Mouse (Mus musculus) neural tube, embryonic 13.5 days (tissue): ENCODE data around the gene Ttll7. TPM values are rescaled to one million over a fixed set of nuclear protein-coding genes. Genes with fewer than 3 reads are reported as not detected.
A peak's percentile ranks its signal among the peaks of the same experiment; 100 is the strongest.

Source experiments
- ATAC-seq: fragments of 200-750 bp; cut with Nextera tagmentation; 2 replicates; pipeline ENCODE4 v1.8.0; 2017; ENCODE audit warnings: low read depth, mild to moderate bottlenecking, moderate TSS enrichment, moderate library complexity
- H3K27ac ChIP-seq: fragments of 300-500 bp; sonication (generic); replicated peaks from 2 replicates; pipeline ENCODE4 v1.5.1; 2015; ENCODE audit warnings: moderate library complexity, mild to moderate bottlenecking, inconsistent platforms
- H3K27me3 ChIP-seq: fragments of 300-500 bp; sonication (generic); 2 replicates; pipeline ENCODE4 v1.6.1; 2015; ENCODE audit warnings: mild to moderate bottlenecking, inconsistent platforms
- H3K36me3 ChIP-seq: fragments of 300-500 bp; sonication (generic); 2 replicates; pipeline ENCODE4 v1.6.1; 2015; ENCODE audit warnings: mild to moderate bottlenecking, inconsistent platforms
- H3K4me1 ChIP-seq: fragments of 300-500 bp; sonication (generic); replicated peaks from 2 replicates; pipeline ENCODE4 v1.6.1; 2015; ENCODE audit warnings: inconsistent platforms
- H3K4me2 ChIP-seq: fragments of 300-500 bp; sonication (generic); 2 replicates; pipeline ENCODE4 v1.6.1; 2015; ENCODE audit warnings: inconsistent platforms, mild to moderate bottlenecking, moderate library complexity
- H3K4me3 ChIP-seq: fragments of 300-500 bp; sonication (generic); 2 replicates; pipeline ENCODE4 v1.5.1; 2015; ENCODE audit warnings: mild to moderate bottlenecking, inconsistent platforms
- H3K9ac ChIP-seq: fragments of 300-500 bp; sonication (generic); 2 replicates; pipeline ENCODE4 v1.6.1; 2015; ENCODE audit warnings: moderate library complexity, mild to moderate bottlenecking, inconsistent platforms
- H3K9me3 ChIP-seq: fragments of 300-500 bp; sonication (generic); 2 replicates; pipeline ENCODE4 v1.6.1; 2016; ENCODE audit warnings: inconsistent platforms
- WGBS: fragments of 180-500 bp; shearing (Covaris S2); methylation state at CpG from one replicate; pipeline ENCODE4 v1.1.7; 2015; 5-methylcytosine and 5-hydroxymethylcytosine counted together
- polyA plus RNA-seq: library from polyadenylated mRNA; unstranded; fragments of >200 nt; fragmentation: Nextera tagmentation; extraction: Ambion mirVana; gene quantifications from 2 replicates; pipeline ENCODE4 v1.2.1, GENCODE M21; 2015

Ttll7 gene
- polyA plus RNA-seq, 1 experiment from 2014 or later = 20.8 TPM

DNA sequence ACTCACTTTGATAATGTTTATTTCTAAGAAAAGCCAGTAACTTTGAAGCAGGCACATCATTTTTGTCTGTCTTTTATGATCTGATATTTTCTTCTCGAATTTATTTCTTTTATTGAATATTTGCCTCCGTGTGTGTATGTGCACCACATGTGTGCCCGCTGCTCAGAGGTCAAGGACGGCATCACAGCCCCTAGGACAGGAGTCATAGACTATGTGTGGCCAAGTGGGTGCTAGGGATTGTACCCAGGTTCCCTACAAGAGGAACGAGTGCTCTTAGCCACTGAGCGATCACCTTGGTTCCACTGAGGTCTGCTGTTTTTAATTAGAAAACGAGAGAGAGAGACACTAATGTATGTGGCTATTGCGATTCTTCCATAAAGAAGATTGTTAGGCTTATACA lies 94.5 kb downstream of the Ttll7 start:
- 81% methylated on average over 8 of the region's 8 CpGs for WGBS
- H3K9me3 ChIP-seq = no peaks in the 10 kb centered on the region
- no peaks in the 10 kb centered on the region for H3K27me3 ChIP-seq
- no peak overlapping the region for H3K4me2 ChIP-seq
- H3K27ac ChIP-seq = no peak overlapping the region
- no peaks in the 10 kb centered on the region for H3K4me1 ChIP-seq
- H3K9ac ChIP-seq = no peak overlapping the region
- ATAC-seq = no peak
- H3K4me3 ChIP-seq = no peak overlapping the region
- H3K36me3 ChIP-seq = peaks cover 8% of the 10 kb centered on the region; the same call in 1 of the 2 replicates

DNA sequence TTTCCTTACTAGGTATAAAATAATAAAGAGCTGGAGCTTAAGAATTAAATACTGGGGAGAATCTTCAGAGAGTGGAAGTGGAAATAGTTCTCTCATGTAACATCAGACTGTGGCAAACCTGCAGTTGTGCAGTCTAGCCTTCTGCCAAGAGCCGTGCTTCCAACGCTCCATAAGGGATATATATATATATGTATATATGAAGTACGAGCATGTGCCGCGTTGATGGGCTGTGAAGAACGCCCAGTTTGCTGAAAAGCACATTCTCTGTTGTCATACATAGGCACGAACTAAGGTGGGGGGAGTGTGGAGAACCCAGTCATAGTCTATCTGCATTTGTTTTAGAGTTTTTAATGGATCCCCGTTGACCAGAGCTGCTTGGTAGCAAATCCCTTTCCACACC lies 104.6 kb downstream of the Ttll7 start:
- no peak for ATAC-seq
- no peaks in the 10 kb centered on the region for H3K27me3 ChIP-seq
- H3K27ac ChIP-seq = no peak overlapping the region
- H3K36me3 ChIP-seq = 0 out of 2 replicates have a peak, but pooled peaks cover under 1% of the 10 kb centered on the region
- H3K9me3 ChIP-seq = no peaks in the 10 kb centered on the region
- peaks cover 9% of the 10 kb centered on the region; the same call in 1 of the 2 replicates for H3K4me1 ChIP-seq
- no peak overlapping the region for H3K4me3 ChIP-seq
- 79% methylated on average over 8 of the region's 8 CpGs for WGBS
- peak overlapping the region; percentile 4; the same call in 1 of the 2 replicates for H3K4me2 ChIP-seq
- H3K9ac ChIP-seq = no peak overlapping the region

DNA sequence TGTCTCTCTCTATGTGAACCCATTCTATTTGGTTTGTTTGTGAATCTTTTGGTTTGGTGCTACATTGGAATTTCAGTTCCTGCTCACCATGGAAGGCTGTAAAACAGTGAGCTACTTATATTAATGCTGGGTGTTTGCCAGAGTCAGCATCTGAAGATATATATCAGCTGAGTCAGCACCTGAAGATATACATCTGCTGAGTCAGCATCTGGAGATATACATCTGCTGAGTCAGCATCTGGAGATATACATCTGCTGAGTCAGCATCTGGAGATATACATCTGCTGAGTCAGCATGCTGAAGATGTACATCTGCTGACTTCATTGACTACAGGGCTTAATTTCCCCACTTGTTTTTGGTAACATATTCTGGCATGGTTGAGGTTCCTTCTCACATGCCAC lies 110.7 kb downstream of the Ttll7 start:
- Histone ChIP-seq H3K4me1 (peaks cover 2% of the 10 kb centered on the region; the same call in 1 of the 2 replicates), H3K27me3 (no peaks in the 10 kb centered on the region), H3K4me3 (no peak overlapping the region), H3K4me2 (no peak overlapping the region), H3K9me3 (no peaks in the 10 kb centered on the region), H3K9ac (no peak overlapping the region), H3K36me3 (peaks cover 13% of the 10 kb centered on the region), H3K27ac (no peak overlapping the region)
- no peak for ATAC-seq

DNA sequence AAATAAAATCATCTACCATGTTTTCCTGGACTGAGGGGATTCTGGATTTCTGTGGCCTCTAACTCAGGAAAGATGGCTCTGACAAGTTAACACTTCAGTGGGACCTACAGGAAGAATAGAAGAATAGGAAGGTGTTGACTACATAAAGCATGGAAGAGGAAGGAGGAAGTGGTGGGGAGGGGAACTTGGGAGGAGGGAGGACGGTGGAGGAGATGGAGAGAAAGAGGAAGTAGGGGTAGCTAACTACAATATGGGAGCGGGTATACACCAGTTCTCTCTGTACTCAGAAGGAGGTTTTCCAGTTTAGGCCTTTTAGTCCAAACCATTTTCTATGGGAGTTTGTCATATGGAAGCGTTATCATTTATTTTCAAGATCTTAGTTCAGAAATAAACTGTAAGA lies 112.2 kb downstream of the Ttll7 start:
- no peaks in the 10 kb centered on the region for H3K9me3 ChIP-seq
- H3K4me1 ChIP-seq = peaks cover 3% of the 10 kb centered on the region; the same call in 1 of the 2 replicates
- no peak overlapping the region for H3K9ac ChIP-seq
- WGBS = 89% methylated on average over 3 of the region's 3 CpGs
- peaks cover 24% of the 10 kb centered on the region for H3K36me3 ChIP-seq
- no peak overlapping the region for H3K4me3 ChIP-seq
- no peak overlapping the region for H3K4me2 ChIP-seq
- no peak; the same call in 1 of the 2 replicates for ATAC-seq
- no peaks in the 10 kb centered on the region for H3K27me3 ChIP-seq
- no peak overlapping the region for H3K27ac ChIP-seq

DNA sequence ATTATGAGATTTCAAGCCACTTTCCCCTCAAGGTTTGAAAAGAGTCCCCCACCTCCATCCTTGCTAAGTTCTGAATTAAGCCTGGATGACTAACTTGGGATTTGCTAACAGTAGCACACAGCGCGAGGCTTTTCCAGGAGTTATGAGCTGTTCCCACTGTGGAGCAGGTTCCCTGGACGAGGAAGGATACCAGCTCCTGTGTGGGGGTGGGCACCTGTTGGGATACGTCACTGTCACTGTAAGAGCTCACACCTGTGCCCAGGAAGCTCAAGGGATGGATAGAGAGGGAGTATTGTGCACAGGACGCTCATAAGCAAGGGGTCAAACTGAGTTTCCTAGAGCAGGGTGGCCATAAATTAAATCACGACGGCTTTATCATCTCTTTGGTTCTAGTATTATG lies 115.1 kb downstream of the Ttll7 start:
- Histone ChIP-seq H3K36me3 (peaks cover 25% of the 10 kb centered on the region), H3K9ac (no peak overlapping the region), H3K27ac (no peak overlapping the region), H3K4me3 (no peak overlapping the region), H3K4me2 (no peak overlapping the region), H3K4me1 (peaks cover 3% of the 10 kb centered on the region; the same call in 1 of the 2 replicates), H3K27me3 (no peaks in the 10 kb centered on the region), H3K9me3 (no peaks in the 10 kb centered on the region)
- WGBS = 58% methylated on average over 7 of the region's 7 CpGs
- no peak for ATAC-seq

DNA sequence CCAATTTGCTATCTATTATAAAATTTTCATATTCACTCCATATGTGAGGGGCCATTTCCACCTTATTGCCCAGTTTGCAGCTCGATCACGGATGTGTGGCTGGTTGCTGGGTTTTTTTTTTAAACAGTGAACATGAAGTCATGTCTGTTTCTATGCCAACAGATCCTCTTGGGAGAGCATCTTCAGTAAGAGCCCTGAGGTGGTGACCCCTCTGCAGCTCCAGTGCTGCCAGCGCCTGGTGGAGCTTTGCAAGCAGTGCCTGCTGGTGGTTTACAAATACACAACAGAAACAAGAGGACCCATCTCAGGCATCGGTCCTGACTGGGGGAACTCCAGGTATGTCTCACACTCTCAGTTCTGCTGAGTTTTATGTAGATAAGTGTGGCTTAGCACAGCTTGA lies 115.7 kb downstream of the Ttll7 start:
- Histone ChIP-seq H3K4me1 (peaks cover 3% of the 10 kb centered on the region; the same call in 1 of the 2 replicates), H3K27me3 (no peaks in the 10 kb centered on the region), H3K9me3 (no peaks in the 10 kb centered on the region), H3K36me3 (peaks cover 21% of the 10 kb centered on the region), H3K4me2 (no peak overlapping the region), H3K4me3 (no peak overlapping the region), H3K9ac (no peak overlapping the region), H3K27ac (no peak overlapping the region)
- ATAC-seq = no peak
- WGBS = 54% methylated on average over 4 of the region's 4 CpGs

DNA sequence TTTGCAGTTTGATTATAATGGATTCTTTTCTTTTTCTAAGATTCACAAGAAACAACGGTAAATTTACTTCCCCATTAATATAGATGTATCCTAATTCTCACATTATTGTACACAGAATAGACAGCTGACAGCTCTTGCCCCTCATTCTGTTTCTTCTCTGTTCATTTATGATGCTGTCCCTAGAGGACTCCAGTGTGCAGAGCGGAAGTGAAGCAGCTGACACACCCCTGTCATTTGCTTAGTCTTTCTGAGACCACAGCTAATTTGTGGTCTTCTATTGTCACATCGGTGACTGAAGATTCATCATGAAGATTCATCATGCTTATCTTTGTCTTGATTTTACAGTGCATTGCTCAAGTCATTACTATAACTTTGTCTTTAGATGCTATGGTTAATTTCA lies 126.1 kb downstream of the Ttll7 start:
- Histone ChIP-seq H3K9ac (no peak overlapping the region), H3K9me3 (no peaks in the 10 kb centered on the region), H3K36me3 (peaks cover 4% of the 10 kb centered on the region; the same call in 1 of the 2 replicates), H3K4me2 (no peak overlapping the region), H3K27me3 (no peaks in the 10 kb centered on the region), H3K4me3 (no peak overlapping the region), H3K4me1 (0 out of 2 replicates have a peak, but pooled peaks cover 2% of the 10 kb centered on the region), H3K27ac (no peak overlapping the region)
- no peak for ATAC-seq
- 42% methylated on average over 3 of the region's 3 CpGs for WGBS

DNA sequence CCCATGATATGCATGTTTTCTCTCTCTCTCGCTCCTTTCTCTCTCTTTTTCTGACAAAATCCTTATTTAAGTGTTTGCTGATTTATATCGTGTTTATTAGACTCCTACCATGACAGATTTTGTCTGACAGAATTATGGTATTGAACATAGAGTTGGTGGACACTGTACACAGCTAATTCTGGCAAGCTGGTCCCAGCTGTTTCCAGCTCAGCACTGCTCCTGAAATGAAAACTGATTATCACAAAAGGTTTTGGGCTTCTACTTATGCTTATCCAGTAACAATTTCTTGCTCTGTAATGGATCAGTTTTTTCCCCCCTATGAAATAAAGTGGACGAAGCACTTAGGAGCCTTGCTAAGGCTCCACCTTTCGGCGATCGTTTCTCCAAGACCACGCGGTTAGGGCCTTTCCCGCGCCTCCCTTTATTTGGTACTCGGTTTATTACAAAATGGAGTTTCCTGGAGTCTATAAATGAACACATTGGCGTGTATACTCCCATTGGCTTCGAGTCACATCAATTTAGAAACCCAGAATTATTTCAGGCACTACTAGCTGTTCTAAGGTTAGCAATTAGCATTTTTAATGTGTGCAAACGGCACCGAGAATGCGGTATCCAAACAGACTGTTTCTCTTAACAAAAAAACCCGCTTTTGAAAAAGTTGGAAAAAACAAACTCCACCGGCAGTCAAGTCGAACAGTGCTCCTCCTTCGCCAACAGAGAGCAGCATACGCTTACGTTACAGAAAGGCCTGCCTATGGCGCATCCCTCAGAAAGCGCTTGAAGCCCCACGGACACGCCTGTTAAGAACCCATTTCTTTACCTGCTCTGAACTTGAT lies 141.9 kb downstream of the Ttll7 start:
- 23% methylated on average over 26 of the region's 26 CpGs for WGBS
- Histone ChIP-seq H3K4me1 (peaks cover 5% of the 10 kb centered on the region; the same call in 1 of the 2 replicates), H3K4me3 (no peak overlapping the region), H3K27me3 (no peaks in the 10 kb centered on the region), H3K36me3 (no peaks in the 10 kb centered on the region), H3K9ac (no peak overlapping the region), H3K27ac (no peak overlapping the region), H3K9me3 (no peaks in the 10 kb centered on the region), H3K4me2 (peak overlapping the region; percentile 40)
- ATAC-seq = peak; percentile 84

DNA sequence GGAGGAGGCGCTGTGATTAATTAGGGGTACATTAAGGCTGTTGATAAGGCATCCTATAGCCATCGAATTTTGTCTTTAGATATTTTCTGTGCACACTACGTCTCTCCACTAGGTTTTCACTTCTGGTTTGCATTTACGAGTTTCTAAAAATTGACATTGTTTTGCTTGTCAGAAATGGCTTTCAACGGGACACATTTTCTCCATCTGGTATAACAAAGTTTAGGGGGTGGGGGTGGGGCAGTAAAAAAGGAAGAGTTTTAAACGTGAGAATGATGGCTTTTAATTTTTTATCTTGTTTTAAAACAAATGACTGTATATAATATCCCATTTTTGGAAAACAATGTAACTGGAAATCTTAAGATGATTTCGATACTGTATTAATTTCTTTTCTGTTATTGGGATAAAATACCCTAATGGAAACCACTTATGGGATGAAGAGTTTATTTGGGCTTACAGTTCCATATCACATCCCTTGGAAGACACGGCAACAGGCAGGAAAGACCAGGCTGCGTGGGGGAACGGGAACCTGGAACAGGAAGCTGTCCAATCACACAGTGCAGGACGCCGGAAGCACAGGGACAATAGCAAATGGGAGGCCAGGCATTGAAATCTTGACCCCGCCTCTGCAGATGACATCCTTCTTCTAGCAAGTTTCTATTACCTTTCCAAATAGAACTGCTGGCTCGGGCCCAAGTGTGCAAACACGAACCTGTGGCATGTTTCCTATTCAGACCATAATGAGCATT lies 142.7 kb downstream of the Ttll7 start:
- Histone ChIP-seq H3K9me3 (no peaks in the 10 kb centered on the region), H3K4me2 (peak overlapping the region; percentile 40), H3K36me3 (no peaks in the 10 kb centered on the region), H3K4me3 (no peak overlapping the region), H3K27me3 (no peaks in the 10 kb centered on the region), H3K27ac (no peak overlapping the region), H3K4me1 (peaks cover 5% of the 10 kb centered on the region; the same call in 1 of the 2 replicates), H3K9ac (no peak overlapping the region)
- ATAC-seq = no peak
- 68% methylated on average over 15 of the region's 15 CpGs for WGBS

DNA sequence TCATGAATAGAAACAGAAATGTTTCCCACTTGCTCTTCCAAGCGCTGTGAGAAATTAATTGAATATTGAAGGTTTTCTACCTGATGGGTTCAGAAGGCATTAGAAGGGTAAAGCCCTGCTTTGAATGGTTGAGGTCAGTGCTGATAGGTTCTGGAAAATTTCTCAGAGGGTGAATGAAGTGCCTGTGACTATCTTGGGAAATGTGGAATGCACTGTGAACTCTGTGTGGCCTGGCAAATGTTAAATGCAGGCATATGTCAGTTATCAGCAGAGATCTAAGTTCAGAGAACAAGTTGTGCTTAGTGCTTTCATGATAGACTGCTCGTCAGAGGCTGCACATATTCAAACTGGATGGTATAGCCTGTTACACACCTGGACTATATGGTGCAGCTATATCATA lies 147.0 kb downstream of the Ttll7 start:
- no peaks in the 10 kb centered on the region for H3K27me3 ChIP-seq
- no peak overlapping the region for H3K27ac ChIP-seq
- no peak for ATAC-seq
- no peaks in the 10 kb centered on the region for H3K9me3 ChIP-seq
- no peak overlapping the region for H3K4me3 ChIP-seq
- 92% methylated on average over 2 of the region's 2 CpGs for WGBS
- no peaks in the 10 kb centered on the region for H3K36me3 ChIP-seq
- no peak overlapping the region for H3K9ac ChIP-seq
- H3K4me1 ChIP-seq = 0 out of 2 replicates have a peak, but pooled peaks cover 1% of the 10 kb centered on the region
- no peak overlapping the region for H3K4me2 ChIP-seq

DNA sequence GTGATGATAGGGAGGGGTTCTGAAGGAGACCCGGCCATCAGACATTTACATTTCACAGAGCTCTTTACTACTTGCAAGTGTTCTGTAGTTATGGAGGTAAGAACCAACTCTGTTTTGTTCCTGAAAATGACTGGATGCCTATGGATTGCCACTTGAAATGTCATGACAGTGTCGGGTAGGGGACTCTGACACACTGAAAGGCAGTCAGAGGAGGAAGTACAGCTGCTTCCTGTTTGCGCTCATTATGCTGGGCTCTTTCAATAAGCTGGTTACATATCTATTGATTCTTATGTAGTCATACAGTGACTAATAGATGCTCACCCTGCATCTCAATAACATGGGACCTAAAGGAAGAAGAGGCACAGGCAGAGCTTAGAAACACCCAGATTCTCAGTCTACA lies 148.8 kb downstream of the Ttll7 start:
- H3K9me3 ChIP-seq = no peaks in the 10 kb centered on the region
- H3K27me3 ChIP-seq = no peaks in the 10 kb centered on the region
- no peaks in the 10 kb centered on the region for H3K4me1 ChIP-seq
- no peak overlapping the region for H3K9ac ChIP-seq
- H3K36me3 ChIP-seq = no peaks in the 10 kb centered on the region
- H3K4me2 ChIP-seq = no peak overlapping the region
- ATAC-seq = no peak
- H3K27ac ChIP-seq = no peak overlapping the region
- H3K4me3 ChIP-seq = no peak overlapping the region
- WGBS = 80% methylated on average over 3 of the region's 3 CpGs

DNA sequence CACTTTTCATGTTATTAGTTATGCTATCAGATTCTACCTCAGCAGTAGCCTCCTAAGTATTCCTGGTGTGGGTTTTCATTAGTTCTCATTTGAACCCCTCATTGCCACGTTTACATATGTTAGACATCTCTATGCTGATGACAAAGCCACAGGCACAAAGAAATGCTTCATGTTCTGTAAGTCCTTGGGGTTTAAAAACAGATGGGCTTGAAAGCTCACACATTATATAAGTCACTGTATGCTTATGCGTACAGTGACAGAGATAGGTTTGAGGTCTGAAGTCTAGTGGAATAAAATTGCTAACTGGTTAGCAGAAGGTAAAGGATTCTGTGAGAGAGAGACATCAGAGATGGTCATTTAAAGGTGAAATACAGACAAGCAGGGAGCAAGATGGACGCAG lies 149.4 kb downstream of the Ttll7 start:
- no peaks in the 10 kb centered on the region for H3K27me3 ChIP-seq
- H3K4me2 ChIP-seq = no peak overlapping the region
- H3K36me3 ChIP-seq = no peaks in the 10 kb centered on the region
- no peaks in the 10 kb centered on the region for H3K9me3 ChIP-seq
- no peak overlapping the region for H3K9ac ChIP-seq
- H3K4me1 ChIP-seq = no peaks in the 10 kb centered on the region
- ATAC-seq = no peak
- no peak overlapping the region for H3K27ac ChIP-seq
- WGBS = 74% methylated on average over 3 of the region's 3 CpGs
- no peak overlapping the region for H3K4me3 ChIP-seq
